Mouse (Mus musculus) lung, postnatal 0 days (tissue): ENCODE measurements around the gene Gm11938.
"Not testable (repeated sequence)": the region's sequence is repeated elsewhere in the genome, so short reads cannot be mapped to it uniquely, and the experiment has no call there.

Experiments used
- CTCF ChIP-seq: IDR thresholded peaks from 2 replicates; pipeline ENCODE4 v1.5.1; 2016; ENCODE audit warnings: antibody characterized with exemption, mild to moderate bottlenecking
- EP300 ChIP-seq: IDR thresholded peaks from 2 replicates; pipeline ENCODE4 v1.6.1; 2016; ENCODE audit warnings: antibody characterized with exemption, mild to moderate bottlenecking, control low read depth

GRCm38 (mm10) chr11:99597742-99598141 lies 5.4 kb downstream of the Gm11938 start, which contains the start of gene Krtap9-3:
- TF ChIP-seq CTCF, EP300: not testable (repeated sequence)
